Mouse (Mus musculus): ENCODE results near the gene Ptpn13. TPM values are rescaled to one million over a fixed set of nuclear protein-coding genes. Genes with fewer than 3 reads are reported as not detected.

The Ptpn13 gene
- polyA plus RNA-seq, 1 experiment from 2014 or later: 4.8 TPM

DNA sequence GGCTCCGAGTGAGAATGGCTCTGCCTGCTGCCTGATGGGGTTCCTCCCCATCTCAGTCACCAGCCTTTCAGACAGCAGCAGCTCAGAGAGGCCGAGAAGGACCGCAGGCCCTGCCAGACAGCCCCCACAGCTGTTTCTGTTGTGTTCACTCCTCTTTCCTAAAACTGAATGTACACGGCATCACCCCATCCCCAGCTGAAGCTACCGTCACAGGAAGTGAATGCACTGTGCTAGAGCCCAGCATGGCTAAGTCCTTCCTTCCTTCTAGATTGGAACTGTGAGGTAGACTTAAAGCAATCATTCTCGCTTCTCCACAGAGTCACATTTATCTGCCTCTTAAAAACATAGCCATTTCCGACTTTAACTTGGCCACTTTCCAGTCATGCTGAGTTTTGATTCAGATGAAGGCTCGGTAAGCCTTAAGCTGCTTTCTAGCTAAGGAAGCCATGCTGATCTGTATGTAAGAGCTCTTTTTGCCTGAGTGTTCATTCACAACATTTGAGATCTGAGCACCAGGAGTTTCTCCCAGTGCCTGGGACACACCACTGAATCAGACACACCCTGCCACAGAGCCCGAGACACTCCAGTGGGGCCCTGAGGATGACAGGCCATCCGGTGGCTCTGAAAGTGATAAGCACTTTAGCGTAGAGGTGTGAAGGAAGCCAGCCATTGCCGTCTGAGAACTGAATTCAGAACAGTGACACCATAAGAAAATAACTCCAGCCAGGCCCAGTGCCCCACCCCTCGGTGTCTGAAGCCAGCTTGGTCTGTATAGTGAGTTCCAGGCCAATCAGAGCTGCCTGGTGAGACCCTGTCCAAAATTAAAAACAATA, 170.6 kb downstream of the Ptpn13 start:
- H3K4me2 ChIP-seq (ENCODE audit: low read length): no peak overlapping the region
- H3K4me1 ChIP-seq (ENCODE audit: control insufficient read depth, insufficient read depth, low read length): no peaks in the 10 kb centered on the region
- 0 out of 2 replicates have a peak, but pooled peaks cover 3% of the 10 kb centered on the region for H3K36me3 ChIP-seq (ENCODE audit: control insufficient read depth, insufficient read depth, low read length)
- 65% methylated on average over 13 of the region's 13 CpGs for WGBS
- H3K9me3 ChIP-seq (replicated peaks; ENCODE audit: control insufficient read depth, low read length): no peaks in the 10 kb centered on the region
- no peak overlapping the region for H3K9ac ChIP-seq (ENCODE audit: low read length)
- DNase-seq (ENCODE audit: low spot score): peak; percentile 61
- no peaks in the 10 kb centered on the region for H3K27me3 ChIP-seq (replicated peaks; ENCODE audit: control insufficient read depth, insufficient read depth, low read length)
- peak overlapping the region; percentile 55; the same call in 1 of the 2 replicates for H3K27ac ChIP-seq (ENCODE audit: low read depth, low read length)
- no peak overlapping the region for H3K4me3 ChIP-seq (ENCODE audit: low read depth, low read length)
- ATAC-seq: peak; percentile 35; the same call in 1 of the 2 replicates

DNA sequence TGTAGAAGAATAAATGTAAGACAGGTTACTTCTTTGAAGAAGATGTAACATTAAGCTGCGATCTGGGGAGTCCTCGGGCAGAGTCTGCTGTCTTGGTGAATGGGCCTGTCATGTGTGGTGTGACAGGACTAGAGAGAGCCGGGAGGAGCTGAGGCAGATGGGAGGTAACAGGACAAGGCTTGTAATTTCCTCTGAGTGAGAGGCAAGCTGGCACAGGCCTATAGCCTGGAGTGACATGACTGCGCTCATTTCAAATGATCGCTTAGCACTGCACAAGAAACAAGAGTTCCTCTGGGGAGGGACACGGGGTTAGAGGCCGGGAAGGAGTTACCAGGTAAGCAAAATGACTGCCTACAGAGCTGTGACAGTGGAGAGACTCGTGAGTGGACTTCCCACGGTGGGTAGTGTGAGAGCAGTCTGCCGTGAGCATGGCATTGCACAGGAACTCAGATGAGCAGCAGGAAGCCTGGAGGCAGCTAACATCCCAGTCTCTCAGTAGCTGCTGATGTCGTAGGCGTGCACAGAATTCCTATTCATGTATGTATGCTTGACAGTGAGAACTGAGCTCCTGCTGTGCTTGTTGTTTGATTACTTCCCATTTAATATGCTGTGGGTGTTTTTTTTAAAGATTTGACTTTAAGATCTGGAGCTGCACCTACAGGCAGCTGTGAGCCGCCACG, 171.6 kb downstream of the Ptpn13 start:
- peak; percentile 61 for DNase-seq (ENCODE audit: low spot score)
- no peak overlapping the region for H3K4me2 ChIP-seq (ENCODE audit: low read length)
- H3K9ac ChIP-seq (ENCODE audit: low read length): no peak overlapping the region
- H3K36me3 ChIP-seq (ENCODE audit: control insufficient read depth, insufficient read depth, low read length): 0 out of 2 replicates have a peak, but pooled peaks cover 3% of the 10 kb centered on the region
- H3K27ac ChIP-seq (ENCODE audit: low read depth, low read length): peak overlapping the region; percentile 55; the same call in 1 of the 2 replicates
- H3K9me3 ChIP-seq (replicated peaks; ENCODE audit: control insufficient read depth, low read length): no peaks in the 10 kb centered on the region
- no peaks in the 10 kb centered on the region for H3K4me1 ChIP-seq (ENCODE audit: control insufficient read depth, insufficient read depth, low read length)
- H3K27me3 ChIP-seq (replicated peaks; ENCODE audit: control insufficient read depth, insufficient read depth, low read length): no peaks in the 10 kb centered on the region
- 70% methylated on average over 14 of the region's 14 CpGs for WGBS
- H3K4me3 ChIP-seq (ENCODE audit: low read depth, low read length): no peak overlapping the region
- ATAC-seq: peak; percentile 64; the same call in 1 of the 2 replicates

DNA sequence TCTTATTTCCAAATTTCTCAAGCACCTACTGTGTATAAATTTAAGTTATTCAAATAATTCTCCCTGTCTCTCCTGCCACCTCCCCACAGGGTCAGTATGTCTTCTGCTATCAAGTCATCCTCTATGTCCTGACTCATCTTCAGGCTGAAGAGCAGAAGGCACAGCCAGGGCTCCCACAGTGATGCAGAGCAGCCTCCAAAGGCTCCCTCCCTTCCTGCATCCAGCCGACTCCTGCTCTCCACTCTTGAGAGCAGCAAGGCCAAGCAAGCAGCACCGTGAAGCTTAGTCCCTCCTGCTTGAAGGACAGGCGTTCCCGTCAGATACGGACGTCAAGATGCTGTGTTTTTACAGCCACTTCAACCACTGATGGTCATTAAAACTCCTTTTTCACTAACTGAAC, 172.6 kb downstream of the Ptpn13 start:
- no peak overlapping the region for H3K27ac ChIP-seq (ENCODE audit: low read depth, low read length)
- ATAC-seq: no peak
- no peak overlapping the region for H3K4me3 ChIP-seq (ENCODE audit: low read depth, low read length)
- no peaks in the 10 kb centered on the region for H3K9me3 ChIP-seq (replicated peaks; ENCODE audit: control insufficient read depth, low read length)
- no peak for DNase-seq (ENCODE audit: low spot score)
- no peaks in the 10 kb centered on the region for H3K4me1 ChIP-seq (ENCODE audit: control insufficient read depth, insufficient read depth, low read length)
- H3K4me2 ChIP-seq (ENCODE audit: low read length): no peak overlapping the region
- no peak overlapping the region for H3K9ac ChIP-seq (ENCODE audit: low read length)
- WGBS: 81% methylated on average over 6 of the region's 6 CpGs
- H3K36me3 ChIP-seq (ENCODE audit: control insufficient read depth, insufficient read depth, low read length): 0 out of 2 replicates have a peak, but pooled peaks cover 3% of the 10 kb centered on the region
- H3K27me3 ChIP-seq (replicated peaks; ENCODE audit: control insufficient read depth, insufficient read depth, low read length): no peaks in the 10 kb centered on the region

DNA sequence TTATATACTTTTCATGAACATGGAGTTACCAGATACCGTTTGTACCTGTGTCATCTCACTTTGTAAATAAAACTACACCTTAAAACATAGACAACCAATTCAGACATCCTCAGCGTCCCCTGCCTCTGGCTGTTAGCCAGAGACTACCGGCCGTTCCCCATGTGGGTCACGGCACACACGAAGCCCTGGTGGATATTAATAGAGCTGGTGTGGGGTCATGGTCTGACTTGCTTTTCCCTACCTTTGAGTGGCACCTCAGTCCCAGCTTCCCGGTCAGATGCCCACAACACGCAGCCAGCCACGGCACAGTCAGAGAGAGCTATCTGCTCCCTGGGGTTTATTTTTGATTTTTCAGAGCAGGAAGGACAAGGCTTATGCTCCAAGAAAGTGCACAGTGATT, 173.3 kb downstream of the Ptpn13 start:
- 86% methylated on average over 9 of the region's 9 CpGs for WGBS
- no peak for ATAC-seq
- Histone ChIP-seq H3K27me3 (replicated peaks; ENCODE audit: control insufficient read depth, insufficient read depth, low read length) (no peaks in the 10 kb centered on the region), H3K4me1 (ENCODE audit: control insufficient read depth, insufficient read depth, low read length) (peaks cover under 1% of the 10 kb centered on the region; the same call in 1 of the 2 replicates), H3K4me3 (ENCODE audit: low read depth, low read length) (no peak overlapping the region), H3K9ac (ENCODE audit: low read length) (no peak overlapping the region), H3K36me3 (ENCODE audit: control insufficient read depth, insufficient read depth, low read length) (0 out of 2 replicates have a peak, but pooled peaks cover 3% of the 10 kb centered on the region), H3K27ac (ENCODE audit: low read depth, low read length) (no peak overlapping the region), H3K9me3 (replicated peaks; ENCODE audit: control insufficient read depth, low read length) (no peaks in the 10 kb centered on the region), H3K4me2 (ENCODE audit: low read length) (no peak overlapping the region)
- DNase-seq (ENCODE audit: low spot score): no peak

DNA sequence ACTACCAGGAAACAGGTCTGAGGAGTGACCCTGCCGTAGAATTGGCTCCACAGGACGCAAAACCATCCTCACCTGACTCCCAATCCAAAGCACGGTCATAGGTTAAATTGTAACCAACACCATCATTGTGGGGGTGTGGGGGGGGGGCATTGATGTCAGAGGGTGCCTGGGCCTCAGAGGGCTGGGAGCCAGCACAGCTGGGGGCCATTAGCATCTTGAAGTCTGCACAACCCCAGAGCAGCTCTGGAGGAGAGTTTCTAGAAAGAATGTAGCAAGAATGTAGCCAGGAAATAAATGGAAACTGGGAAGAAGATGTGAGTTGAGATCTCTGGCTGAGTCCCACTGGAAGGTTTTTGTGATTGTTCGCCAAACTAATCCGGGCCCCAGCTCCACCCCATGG, 173.9 kb downstream of the Ptpn13 start:
- Histone ChIP-seq H3K27me3 (replicated peaks; ENCODE audit: control insufficient read depth, insufficient read depth, low read length) (no peaks in the 10 kb centered on the region), H3K4me3 (ENCODE audit: low read depth, low read length) (no peak overlapping the region), H3K4me1 (ENCODE audit: control insufficient read depth, insufficient read depth, low read length) (peaks cover 4% of the 10 kb centered on the region; the same call in 1 of the 2 replicates), H3K36me3 (ENCODE audit: control insufficient read depth, insufficient read depth, low read length) (0 out of 2 replicates have a peak, but pooled peaks cover 3% of the 10 kb centered on the region), H3K4me2 (ENCODE audit: low read length) (no peak overlapping the region), H3K27ac (ENCODE audit: low read depth, low read length) (no peak overlapping the region), H3K9ac (ENCODE audit: low read length) (no peak overlapping the region), H3K9me3 (replicated peaks; ENCODE audit: control insufficient read depth, low read length) (no peaks in the 10 kb centered on the region)
- 86% methylated on average over 5 of the region's 5 CpGs for WGBS
- DNase-seq (ENCODE audit: low spot score) (no peak), ATAC-seq (no peak)

DNA sequence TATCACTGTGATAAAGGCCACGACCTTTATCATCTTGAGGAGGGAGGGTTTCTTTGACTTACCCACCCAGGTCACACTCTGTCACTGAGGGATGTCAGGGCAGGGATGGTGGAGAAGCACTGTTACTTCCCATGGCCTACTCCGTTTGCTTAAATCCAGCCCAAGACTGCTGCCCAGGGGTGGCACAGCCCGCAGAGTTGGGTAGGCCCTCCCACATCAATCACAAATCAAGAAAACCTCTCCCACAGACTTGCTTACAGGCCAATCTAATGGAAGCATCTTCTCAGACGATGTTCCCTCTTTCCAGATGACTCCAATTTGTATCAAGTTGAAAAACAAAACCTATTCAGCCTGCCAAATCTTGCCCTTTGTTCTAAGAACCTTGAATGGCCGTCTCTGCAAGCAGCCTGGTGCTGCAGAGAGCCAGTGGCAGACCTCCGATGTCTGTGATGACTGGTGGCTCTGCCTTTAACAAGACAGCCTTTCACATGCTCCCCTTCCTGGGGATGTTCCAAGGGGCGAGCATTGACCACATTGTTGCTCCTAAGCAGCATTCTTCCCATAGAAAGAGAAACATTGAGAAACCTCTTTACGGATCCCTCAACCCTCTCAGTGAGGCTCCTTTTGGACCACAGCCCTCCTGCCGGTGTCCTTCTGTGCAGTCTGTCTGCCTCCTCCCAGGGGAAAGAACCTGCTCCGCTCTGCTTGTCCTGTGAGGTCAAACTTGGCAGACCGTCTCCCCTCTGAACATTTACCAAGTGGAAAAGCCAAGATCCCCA, 178.3 kb downstream of the Ptpn13 start:
- H3K27ac ChIP-seq (ENCODE audit: low read depth, low read length): no peak overlapping the region
- ATAC-seq: no peak

GRCm38 (mm10) chr5:103605707-103606106, 180.7 kb downstream of the Ptpn13 start:
- Histone ChIP-seq H3K27ac (ENCODE audit: low read depth, low read length) (no peak overlapping the region), H3K4me2 (ENCODE audit: low read length) (no peak overlapping the region), H3K27me3 (replicated peaks; ENCODE audit: control insufficient read depth, insufficient read depth, low read length) (no peaks in the 10 kb centered on the region), H3K9me3 (replicated peaks; ENCODE audit: control insufficient read depth, low read length) (no peaks in the 10 kb centered on the region), H3K36me3 (ENCODE audit: control insufficient read depth, insufficient read depth, low read length) (no peaks in the 10 kb centered on the region), H3K4me1 (ENCODE audit: control insufficient read depth, insufficient read depth, low read length) (peaks cover 4% of the 10 kb centered on the region; the same call in 1 of the 2 replicates), H3K9ac (ENCODE audit: low read length) (no peak overlapping the region), H3K4me3 (ENCODE audit: low read depth, low read length) (no peak overlapping the region)
- DNase-seq (ENCODE audit: low spot score) (no peak), ATAC-seq (no peak)
- WGBS: 84% methylated on average over 7 of the region's 7 CpGs

More for the DNA sequence above, 178.3 kb downstream of the Ptpn13 start:
- Histone ChIP-seq H3K9ac (ENCODE audit: low read length) (no peak overlapping the region), H3K4me1 (ENCODE audit: control insufficient read depth, insufficient read depth, low read length) (peaks cover 4% of the 10 kb centered on the region; the same call in 1 of the 2 replicates), H3K4me3 (ENCODE audit: low read depth, low read length) (no peak overlapping the region), H3K4me2 (ENCODE audit: low read length) (no peak overlapping the region), H3K36me3 (ENCODE audit: control insufficient read depth, insufficient read depth, low read length) (no peaks in the 10 kb centered on the region), H3K27me3 (replicated peaks; ENCODE audit: control insufficient read depth, insufficient read depth, low read length) (no peaks in the 10 kb centered on the region), H3K9me3 (replicated peaks; ENCODE audit: control insufficient read depth, low read length) (no peaks in the 10 kb centered on the region)
- 28% methylated on average over 11 of the region's 11 CpGs for WGBS
- DNase-seq (ENCODE audit: low spot score): peak; percentile 34

DNA sequence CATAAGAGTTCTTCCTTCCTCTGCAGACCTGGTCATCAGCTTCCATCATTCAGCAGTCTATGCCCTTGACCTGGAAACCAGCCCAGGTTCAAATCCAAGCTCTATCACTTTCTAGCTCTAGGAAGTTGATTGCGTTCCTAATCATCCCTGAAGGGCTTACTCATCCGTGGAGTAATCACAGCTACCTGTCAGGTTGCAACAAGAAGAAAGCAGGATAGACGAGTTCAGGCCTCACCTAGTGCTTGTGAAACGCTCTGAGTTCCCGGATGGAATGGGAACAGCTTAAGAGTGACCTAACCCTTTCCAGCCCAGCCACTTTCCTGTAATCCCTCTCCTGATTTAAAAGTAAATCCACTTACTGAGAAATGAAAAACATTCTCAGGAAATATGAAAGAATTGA, 185.2 kb downstream of the Ptpn13 start:
- DNase-seq (ENCODE audit: low spot score) (no peak), ATAC-seq (no peak)
- H3K36me3 ChIP-seq (ENCODE audit: control insufficient read depth, insufficient read depth, low read length): no peaks in the 10 kb centered on the region
- H3K9me3 ChIP-seq (replicated peaks; ENCODE audit: control insufficient read depth, low read length): no peaks in the 10 kb centered on the region
- no peak overlapping the region for H3K4me3 ChIP-seq (ENCODE audit: low read depth, low read length)
- H3K4me2 ChIP-seq (ENCODE audit: low read length): no peak overlapping the region
- 80% methylated on average over 5 of the region's 5 CpGs for WGBS
- H3K4me1 ChIP-seq (ENCODE audit: control insufficient read depth, insufficient read depth, low read length): no peaks in the 10 kb centered on the region
- H3K27ac ChIP-seq (ENCODE audit: low read depth, low read length): no peak overlapping the region
- H3K27me3 ChIP-seq (replicated peaks; ENCODE audit: control insufficient read depth, insufficient read depth, low read length): no peaks in the 10 kb centered on the region
- H3K9ac ChIP-seq (ENCODE audit: low read length): no peak overlapping the region

Measured in forebrain, embryonic 14.5 days (tissue).